Mouse (Mus musculus): ENCODE data around the gene Pmvk. TPM values are rescaled to one million over a fixed set of nuclear protein-coding genes. Genes with fewer than 3 reads are reported as not detected.

Pmvk gene
- 99.9 and 104 TPM in 2 replicates for polyA plus RNA-seq (2015; fragmentation: Nextera tagmentation; extraction: Ambion mirVana)

DNA sequence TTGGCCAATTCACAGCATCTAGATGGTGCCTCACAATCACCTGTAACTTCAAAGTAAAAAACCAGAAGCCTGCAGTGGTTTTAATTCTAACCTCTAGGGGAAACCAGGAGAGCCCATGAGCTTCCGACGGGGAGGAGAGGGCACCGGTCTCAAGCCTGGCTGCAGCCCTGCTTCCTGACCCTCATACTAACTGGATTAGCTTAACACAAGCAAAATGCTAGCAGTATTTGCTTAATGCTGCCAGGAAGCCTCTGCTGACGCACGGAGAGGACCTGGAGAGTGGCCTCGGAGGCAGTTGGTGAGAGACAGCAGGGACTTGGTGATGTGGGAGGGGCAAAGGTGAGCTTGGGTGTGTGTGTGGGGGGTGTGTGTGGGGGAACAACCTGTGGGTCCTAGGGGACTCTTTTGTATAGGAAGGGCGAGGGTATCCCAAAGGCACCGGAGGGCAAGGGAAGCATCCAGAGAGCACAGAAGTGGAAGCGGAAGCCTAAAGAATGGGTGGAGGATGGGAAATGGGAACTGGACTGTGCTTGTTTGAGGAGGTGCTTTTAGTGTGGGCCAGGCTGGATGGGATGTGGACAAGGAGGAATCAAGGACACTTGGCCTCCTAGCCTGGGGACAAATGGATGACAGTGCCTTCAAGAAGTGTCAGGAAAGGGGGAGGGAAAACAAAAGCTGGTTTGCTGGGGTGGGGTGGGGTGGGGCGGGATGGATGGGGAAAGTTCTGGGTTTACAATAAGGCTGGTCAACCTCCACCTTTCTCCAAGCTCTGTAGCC is at the start of gene Pmvk:
Gene Pmvk, plus strand, starts transcription at position 141 of the 777 bp plus-strand sequence.
- Histone ChIP-seq H3K27me3 (no peaks in the 10 kb centered on the region), H3K27ac (no peak within 1 kb of the TSS), H3K9ac (replicated peaks) (no peak within 1 kb of the TSS), H3K4me3 (replicated peaks) (no peak within 1 kb of the TSS), H3K36me3 (no peaks in the 10 kb centered on the region), H3K9me3 (no peaks in the 10 kb centered on the region), H3K4me1 (replicated peaks) (peaks cover 16% of the 10 kb centered on the region), H3K4me2 (replicated peaks) (no peak within 1 kb of the TSS)
- WGBS = 63% methylated on average over 10 of the region's 10 CpGs
- no peak for ATAC-seq

DNA sequence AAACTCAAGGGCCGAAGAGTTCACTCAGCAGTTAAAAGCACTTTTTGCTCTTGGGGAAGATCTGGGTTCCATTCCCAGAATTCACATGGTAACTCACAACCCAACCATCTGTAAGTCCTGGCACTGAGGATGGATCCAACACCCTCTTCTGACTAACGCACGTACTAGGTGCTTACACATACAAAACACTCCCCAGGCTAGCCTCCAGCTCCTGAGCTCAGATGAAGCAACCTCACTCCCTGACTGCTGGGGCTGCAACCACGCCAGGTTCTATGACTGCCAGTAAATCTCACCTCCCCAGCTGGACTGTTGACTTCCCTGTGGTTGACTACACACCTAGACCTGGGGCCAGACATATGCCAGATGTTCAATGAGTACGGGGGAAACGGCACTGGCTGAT is 47.5 kb upstream of the Pmvk start:
- WGBS = 91% methylated on average over 6 of the region's 6 CpGs

DNA sequence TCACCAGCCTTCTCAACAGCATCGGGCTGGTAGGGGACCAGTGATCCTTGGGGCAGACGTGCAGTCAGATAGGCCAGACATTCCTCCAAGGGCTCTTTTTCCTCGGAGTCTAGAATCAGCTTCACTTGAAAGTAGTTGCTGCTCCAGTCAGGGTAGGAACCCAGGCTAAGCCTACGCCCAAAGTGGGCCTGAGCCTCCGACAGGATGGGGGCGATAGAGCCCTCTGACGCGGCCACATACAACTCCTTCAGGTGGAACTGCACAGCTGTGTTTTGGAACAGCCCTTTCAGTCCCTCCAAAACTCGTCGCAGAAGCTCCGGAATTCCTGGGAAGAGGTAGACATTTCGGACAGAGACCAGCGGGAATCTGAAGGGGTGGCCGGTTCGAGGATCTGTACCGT is 45.9 kb upstream of the Pmvk start:
- H3K36me3 ChIP-seq = peaks cover 42% of the 10 kb centered on the region
- H3K4me2 ChIP-seq (replicated peaks) = no peak overlapping the region
- no peak overlapping the region for H3K27ac ChIP-seq
- WGBS = 62% methylated on average over 16 of the region's 16 CpGs
- no peak overlapping the region for H3K4me3 ChIP-seq (replicated peaks)
- peaks cover 13% of the 10 kb centered on the region for H3K4me1 ChIP-seq (replicated peaks)
- H3K27me3 ChIP-seq = no peaks in the 10 kb centered on the region
- H3K9ac ChIP-seq (replicated peaks) = no peak overlapping the region
- H3K9me3 ChIP-seq = no peaks in the 10 kb centered on the region
- ATAC-seq = no peak

More for the DNA sequence above, 47.5 kb upstream of the Pmvk start:
- Histone ChIP-seq H3K36me3 (peaks cover 57% of the 10 kb centered on the region), H3K4me3 (replicated peaks) (no peak overlapping the region), H3K9me3 (no peaks in the 10 kb centered on the region), H3K27ac (no peak overlapping the region), H3K9ac (replicated peaks) (no peak overlapping the region), H3K4me1 (replicated peaks) (peaks cover 8% of the 10 kb centered on the region), H3K27me3 (no peaks in the 10 kb centered on the region), H3K4me2 (replicated peaks) (no peak overlapping the region)
- ATAC-seq = no peak

DNA sequence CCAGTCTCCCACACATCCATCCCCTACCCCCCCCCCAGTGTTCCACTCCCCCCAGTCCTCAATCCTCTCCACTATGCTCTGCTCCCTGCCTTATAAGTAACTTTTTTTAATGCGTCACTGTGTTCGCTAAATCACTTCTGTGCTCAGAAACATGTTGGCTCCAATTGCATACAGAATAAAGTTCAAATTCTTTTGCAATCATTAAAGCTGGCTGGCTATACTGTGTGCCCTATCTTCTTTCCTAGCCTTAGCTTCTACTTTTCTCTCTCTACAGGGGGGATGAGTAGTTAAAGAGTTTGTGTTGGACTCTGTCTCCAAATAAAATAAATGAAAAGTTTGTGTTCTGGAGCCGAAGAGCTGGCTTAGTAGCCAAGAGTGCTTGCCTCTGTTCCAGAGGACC is 44.6 kb upstream of the Pmvk start:
- H3K4me3 ChIP-seq (replicated peaks) = no peak overlapping the region
- no peaks in the 10 kb centered on the region for H3K27me3 ChIP-seq
- H3K36me3 ChIP-seq = peaks cover 41% of the 10 kb centered on the region
- H3K9me3 ChIP-seq = no peaks in the 10 kb centered on the region
- no peak overlapping the region for H3K4me2 ChIP-seq (replicated peaks)
- H3K4me1 ChIP-seq (replicated peaks) = peaks cover 13% of the 10 kb centered on the region
- WGBS = 94% methylated on average over 3 of the region's 3 CpGs
- no peak for ATAC-seq
- H3K27ac ChIP-seq = no peak overlapping the region
- H3K9ac ChIP-seq (replicated peaks) = no peak overlapping the region

DNA sequence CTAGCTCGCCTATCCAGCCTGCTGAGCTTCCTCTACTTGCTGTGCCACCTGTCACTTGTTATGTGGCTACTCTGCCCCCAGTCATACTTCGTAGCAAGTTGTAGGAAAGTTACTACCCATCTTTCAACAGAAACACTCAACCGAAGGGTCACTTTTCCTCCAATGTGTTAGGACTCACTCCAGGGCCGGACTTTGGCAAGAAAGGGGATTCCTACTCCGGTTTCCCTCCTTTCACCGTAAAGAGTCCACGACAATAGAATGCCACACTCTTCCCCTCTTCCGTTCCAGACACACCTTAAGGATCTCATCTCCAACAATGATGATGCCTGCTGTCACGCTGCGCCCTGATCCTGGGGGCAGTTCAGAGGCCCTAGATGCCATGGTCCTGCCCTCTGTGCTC is 43.5 kb upstream of the Pmvk start:
- Histone ChIP-seq H3K36me3 (peaks cover 41% of the 10 kb centered on the region), H3K9me3 (no peaks in the 10 kb centered on the region), H3K27ac (peak overlapping the region; percentile 67), H3K9ac (replicated peaks) (peak overlapping the region; percentile 60), H3K27me3 (no peaks in the 10 kb centered on the region), H3K4me1 (replicated peaks) (peaks cover 13% of the 10 kb centered on the region), H3K4me3 (replicated peaks) (peak overlapping the region; percentile 52), H3K4me2 (replicated peaks) (peak overlapping the region; percentile 69)
- no peak for ATAC-seq
- 79% methylated on average over 10 of the region's 10 CpGs for WGBS

DNA sequence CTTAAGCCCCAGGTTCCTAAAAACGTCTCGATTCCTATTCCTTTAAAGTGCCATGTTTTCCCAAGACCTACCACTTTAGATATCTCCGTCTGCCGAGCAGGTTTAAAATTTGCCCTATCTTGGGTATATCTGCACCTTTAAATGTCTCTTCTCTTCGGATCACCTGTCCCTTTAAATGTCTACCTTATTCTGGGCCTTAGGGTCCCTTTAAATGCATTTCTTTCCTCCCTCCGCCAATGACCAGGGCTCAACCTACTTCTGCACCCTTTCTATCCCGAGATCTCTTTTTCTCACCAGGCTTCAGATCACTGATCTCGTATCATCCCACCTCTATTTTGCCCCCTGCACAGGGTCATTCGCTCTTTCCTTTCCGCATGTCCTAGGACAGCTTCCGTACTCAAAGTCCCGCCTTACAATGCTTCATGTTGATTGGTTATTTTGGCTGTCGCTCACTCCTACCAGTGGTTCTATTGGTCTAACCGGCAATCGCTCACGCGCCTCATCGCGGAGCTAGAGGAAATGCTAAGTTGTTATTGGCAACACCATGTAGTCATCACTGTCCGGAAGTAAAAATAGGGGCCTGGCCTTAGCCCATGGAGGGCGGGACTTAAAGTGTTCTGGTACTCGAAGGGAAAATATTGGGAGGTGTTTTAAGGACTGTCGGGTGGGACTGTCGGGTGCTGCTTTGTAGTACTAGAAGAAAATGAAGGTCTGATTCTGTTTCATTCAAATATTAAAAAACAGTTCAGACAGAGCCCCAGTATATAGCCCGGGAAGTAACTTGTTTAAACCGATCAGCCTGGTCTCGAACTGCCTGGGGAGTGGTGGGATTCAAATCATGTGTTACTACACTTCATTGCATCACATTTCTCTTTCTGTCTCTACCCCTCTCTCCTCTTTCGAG is 42.6 kb upstream of the Pmvk start, which contains the start of gene Flad1:
Gene Flad1, minus strand, starts transcription at position 381 of the 904 bp plus-strand sequence.
- Histone ChIP-seq H3K9me3 (no peaks in the 10 kb centered on the region), H3K36me3 (peaks cover 43% of the 10 kb centered on the region), H3K27ac (peak within 1 kb of the TSS; percentile 67), H3K4me1 (replicated peaks) (peaks cover 20% of the 10 kb centered on the region), H3K4me2 (replicated peaks) (peak within 1 kb of the TSS; percentile 69), H3K4me3 (replicated peaks) (peak within 1 kb of the TSS; percentile 52), H3K27me3 (no peaks in the 10 kb centered on the region), H3K9ac (replicated peaks) (peak within 1 kb of the TSS; percentile 60)
- WGBS = 7% methylated on average over 28 of the region's 28 CpGs
- ATAC-seq = peak; percentile 100

DNA sequence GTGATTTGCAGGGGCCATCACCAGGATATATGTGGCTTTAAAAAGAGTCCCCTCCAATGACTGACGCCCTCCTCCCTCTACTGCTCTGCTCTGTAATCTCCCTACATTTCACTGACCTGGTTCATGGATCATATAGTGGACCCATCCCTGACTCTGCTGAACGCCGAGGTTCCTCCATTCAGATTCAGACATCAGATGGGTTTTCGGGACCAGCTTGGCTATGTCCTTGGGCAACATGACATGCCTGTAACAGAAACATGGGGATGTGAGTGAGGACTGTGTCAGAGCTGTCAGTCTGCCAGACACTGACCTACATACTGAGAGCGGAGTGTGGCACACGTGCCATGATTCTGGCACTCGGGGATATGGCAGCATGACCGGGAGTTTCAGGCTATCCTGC is 38.2 kb upstream of the Pmvk start:
- peaks cover 42% of the 10 kb centered on the region for H3K4me1 ChIP-seq (replicated peaks)
- no peak overlapping the region for H3K4me3 ChIP-seq (replicated peaks)
- H3K36me3 ChIP-seq = peaks cover 23% of the 10 kb centered on the region
- WGBS = 96% methylated on average over 8 of the region's 8 CpGs
- no peak overlapping the region for H3K4me2 ChIP-seq (replicated peaks)
- no peak overlapping the region for H3K9ac ChIP-seq (replicated peaks)
- no peaks in the 10 kb centered on the region for H3K9me3 ChIP-seq
- no peak overlapping the region for H3K27ac ChIP-seq
- H3K27me3 ChIP-seq = no peaks in the 10 kb centered on the region
- ATAC-seq = no peak

DNA sequence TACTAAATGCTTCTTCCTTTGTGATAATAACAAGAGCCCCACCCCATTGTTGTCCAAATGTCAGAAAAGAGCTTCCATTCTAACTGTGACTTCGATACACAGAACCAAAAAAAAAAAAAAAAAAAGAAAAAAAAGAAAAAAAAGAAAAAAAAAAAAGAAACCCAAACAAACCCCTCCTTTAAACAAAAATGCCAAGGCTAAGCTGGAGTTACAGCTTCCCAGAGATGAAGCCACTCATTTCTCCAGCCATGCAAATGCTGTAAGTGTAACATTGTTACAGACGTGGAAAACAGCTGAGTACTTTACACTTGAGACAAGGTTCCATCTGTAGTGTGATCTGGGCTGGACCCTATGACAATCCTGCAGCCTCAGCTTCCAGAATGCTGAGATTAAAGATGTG is 37.2 kb upstream of the Pmvk start:
- H3K4me3 ChIP-seq (replicated peaks) = peak overlapping the region; percentile 57
- H3K27me3 ChIP-seq = no peaks in the 10 kb centered on the region
- H3K4me2 ChIP-seq (replicated peaks) = peak overlapping the region; percentile 88
- peak overlapping the region; percentile 74 for H3K27ac ChIP-seq
- H3K4me1 ChIP-seq (replicated peaks) = peaks cover 51% of the 10 kb centered on the region
- WGBS = 28% methylated on average over 2 of the region's 2 CpGs
- no peaks in the 10 kb centered on the region for H3K9me3 ChIP-seq
- peaks cover 23% of the 10 kb centered on the region for H3K36me3 ChIP-seq
- peak overlapping the region; percentile 66 for H3K9ac ChIP-seq (replicated peaks)
- no peak for ATAC-seq

DNA sequence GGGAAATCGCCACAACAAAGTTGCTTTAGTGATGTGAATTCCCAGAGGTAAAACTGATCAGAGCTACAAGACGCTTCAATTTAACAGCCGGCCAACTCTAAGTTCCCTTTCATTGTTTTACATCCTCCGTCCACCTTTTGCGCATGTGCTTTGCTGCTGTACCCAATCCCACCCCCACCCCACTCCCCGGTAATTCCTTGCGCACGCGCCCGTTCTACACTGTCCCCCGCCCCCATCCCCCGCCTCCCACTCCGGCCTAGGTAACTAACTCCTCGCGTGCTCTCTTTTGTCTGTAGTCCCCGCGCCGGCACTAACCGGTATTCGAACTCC is 36.5 kb upstream of the Pmvk start:
- no peaks in the 10 kb centered on the region for H3K9me3 ChIP-seq
- peak overlapping the region; percentile 74 for H3K27ac ChIP-seq
- peak overlapping the region; percentile 57 for H3K4me3 ChIP-seq (replicated peaks)
- H3K27me3 ChIP-seq = no peaks in the 10 kb centered on the region
- H3K4me1 ChIP-seq (replicated peaks) = peaks cover 52% of the 10 kb centered on the region
- H3K36me3 ChIP-seq = peaks cover 23% of the 10 kb centered on the region
- whole genome bisulfite sequencing = under 1% methylated on average over 20 of the region's 20 CpGs
- peak; percentile 51 for ATAC-seq
- peak overlapping the region; percentile 66 for H3K9ac ChIP-seq (replicated peaks)
- H3K4me2 ChIP-seq (replicated peaks) = peak overlapping the region; percentile 88

DNA sequence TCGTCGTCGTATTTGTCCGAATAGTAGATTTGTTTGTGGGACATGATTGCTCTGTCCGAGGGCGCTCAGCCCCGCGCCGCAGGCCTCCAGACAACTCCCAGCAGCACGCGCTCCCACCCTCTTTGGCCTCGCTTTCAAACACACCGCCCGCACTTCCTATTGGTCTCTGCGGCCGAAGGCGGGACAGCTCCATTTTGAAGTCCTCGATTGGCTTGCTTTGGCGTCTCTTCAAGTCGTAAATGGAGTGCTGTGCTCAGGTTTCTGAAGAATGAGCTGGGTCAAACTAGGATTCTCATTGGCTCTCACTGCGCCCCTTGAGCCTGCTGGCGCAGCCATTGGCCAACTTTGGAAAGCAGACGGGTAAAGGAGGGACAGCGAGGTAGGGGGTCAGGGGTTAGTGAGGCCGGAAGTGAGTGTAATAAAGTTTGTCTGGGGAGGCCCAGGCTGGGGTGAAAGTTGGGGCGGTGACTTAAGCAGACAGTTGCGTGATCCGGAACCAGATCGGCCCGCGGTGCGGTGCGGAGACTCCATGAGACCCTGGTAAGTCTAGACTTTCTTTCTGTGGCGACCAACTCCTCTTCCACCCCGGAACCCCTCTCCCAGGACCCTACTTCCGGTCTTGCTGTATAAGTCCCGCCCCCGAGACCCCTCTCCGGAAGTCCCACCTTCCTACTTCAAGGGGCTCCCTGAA is 36.0 kb upstream of the Pmvk start, which contains the start of the genes Cks1b and Shc1:
Gene Cks1b, minus strand, starts transcription at position 214 of the 691 bp plus-strand sequence.
Gene Shc1, plus strand, starts transcription at position 274 of the 691 bp plus-strand sequence.
- Histone ChIP-seq H3K27ac (peak within 1 kb of the TSS; percentile 76), H3K36me3 (peaks cover 23% of the 10 kb centered on the region), H3K27me3 (no peaks in the 10 kb centered on the region), H3K4me1 (replicated peaks) (peaks cover 57% of the 10 kb centered on the region), H3K9me3 (no peaks in the 10 kb centered on the region), H3K4me3 (replicated peaks) (peak within 1 kb of the TSS; percentile 57), H3K4me2 (replicated peaks) (peak within 1 kb of the TSS; percentile 88), H3K9ac (replicated peaks) (peak within 1 kb of the TSS; percentile 69)
- under 1% methylated on average over 39 of the region's 39 CpGs for WGBS
- peak; percentile 97 for ATAC-seq

DNA sequence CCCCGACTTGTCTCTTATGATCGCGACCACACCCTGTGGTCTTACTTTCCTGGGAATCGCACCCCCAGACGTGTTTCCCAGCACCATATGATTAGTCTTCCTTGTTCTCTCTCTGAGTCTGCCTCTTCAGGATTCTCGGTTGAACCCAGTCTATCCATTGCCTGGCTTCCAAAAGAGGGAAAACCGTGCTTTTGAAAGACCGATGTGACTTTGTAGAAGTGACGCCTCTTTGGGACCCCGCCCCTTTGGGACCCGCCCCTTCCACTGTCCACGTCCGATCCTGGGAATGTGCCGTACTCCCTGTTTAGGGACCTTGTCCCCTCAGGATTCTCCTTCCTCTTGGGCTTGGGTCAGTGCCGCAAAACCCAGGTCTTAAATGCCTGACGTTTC is 35.5 kb upstream of the Pmvk start:
- H3K27me3 ChIP-seq = no peaks in the 10 kb centered on the region
- peak; percentile 18 for ATAC-seq
- WGBS = 0% methylated on average over 16 of the region's 16 CpGs

More for the DNA sequence above, 35.5 kb upstream of the Pmvk start:
- Histone ChIP-seq H3K4me1 (replicated peaks) (peaks cover 58% of the 10 kb centered on the region), H3K27ac (peak overlapping the region; percentile 76), H3K4me3 (replicated peaks) (peak overlapping the region; percentile 57), H3K36me3 (peaks cover 23% of the 10 kb centered on the region), H3K9ac (replicated peaks) (peak overlapping the region; percentile 69), H3K4me2 (replicated peaks) (peak overlapping the region; percentile 88), H3K9me3 (no peaks in the 10 kb centered on the region)

All from midbrain, embryonic 13.5 days (tissue).